Mouse (Mus musculus) small intestine, adult 2 months (tissue): Measurements from ENCODE around the gene Prr13. TPM values are rescaled to one million over a fixed set of nuclear protein-coding genes. Genes with fewer than 3 reads are reported as not detected.

Source experiments
- H3K27ac ChIP-seq: fragments of 200-500 bp; 2 replicates; pipeline ENCODE4 v1.5.1; 2012; ENCODE audit warnings: low read depth, low read length, control low read depth, inconsistent platforms; ENCODE audit not compliant: insufficient read depth
- H3K27me3 ChIP-seq: fragments of 200-500 bp; 2 replicates; pipeline ENCODE4 v1.6.1; 2012; ENCODE audit warnings: mild to moderate bottlenecking, moderate library complexity, low read length, inconsistent platforms; ENCODE audit not compliant: control insufficient read depth, insufficient read depth
- H3K36me3 ChIP-seq: fragments of 200-500 bp; 2 replicates; pipeline ENCODE4 v1.6.1; 2012; ENCODE audit warnings: mild to moderate bottlenecking, low read length, control low read depth, inconsistent platforms; ENCODE audit not compliant: control insufficient read depth, insufficient read depth
- H3K4me1 ChIP-seq: fragments of 200-500 bp; 2 replicates; pipeline ENCODE4 v1.6.1; 2012; ENCODE audit warnings: low read length, inconsistent platforms, mixed read lengths; ENCODE audit not compliant: control insufficient read depth, insufficient read depth, insufficient read length
- H3K4me3 ChIP-seq: fragments of 200-500 bp; 2 replicates; pipeline ENCODE4 v1.5.1; 2012; ENCODE audit warnings: low read depth, mild to moderate bottlenecking, control low read depth, inconsistent platforms, low read length, moderate library complexity
- CTCF ChIP-seq: fragments of 200-500 bp; IDR thresholded peaks from 2 replicates; pipeline ENCODE4 v1.5.1; 2012; ENCODE audit warnings: low read depth, mild to moderate bottlenecking, control low read depth, inconsistent platforms, low read length, moderate library complexity, mixed read lengths; ENCODE audit not compliant: insufficient replicate concordance, insufficient read length; ENCODE audit errors: extremely low read depth
- POLR2A ChIP-seq: fragments of 200-500 bp; IDR thresholded peaks from 2 replicates; pipeline ENCODE4 v1.6.1; 2012; ENCODE audit warnings: low read depth, mild to moderate bottlenecking, control low read depth, inconsistent platforms, low read length, moderate library complexity
- WGBS: fragments of 180-500 bp; shearing (Covaris S2); methylation state at CpG from one replicate; pipeline ENCODE4 v1.1.7; 2018; 5-methylcytosine and 5-hydroxymethylcytosine counted together
- polyA plus RNA-seq: library from polyadenylated mRNA; depleted of rRNA; stranded (reverse); fragments of >200 nt; gene quantifications from 2 replicates; pipeline ENCODE4 v1.2.3, GENCODE M21; 2012

Gene Prr13
- polyA plus RNA-seq, 1 experiment: 585 TPM

- WGBS: 88% methylated on average over 1 of the region's 1 CpGs
- H3K27ac ChIP-seq: no peak within 1 kb of the TSS
- peaks cover 34% of the 10 kb centered on the region for H3K36me3 ChIP-seq
These were observed 44.6 kb downstream of the Prr13 start, which contains the start of gene Gm10337 for GRCm38 (mm10) chr15:102503447-102503846. TSS of gene Gm10337 (plus strand) at chr15:102503722.

GRCm38 (mm10) chr15:102503924-102504782, 45.3 kb downstream of the Prr13 start:
- Histone ChIP-seq H3K27ac (no peak overlapping the region), H3K36me3 (peaks cover 32% of the 10 kb centered on the region), H3K4me3 (no peak overlapping the region), H3K4me1 (peaks cover 15% of the 10 kb centered on the region), H3K27me3 (no peaks in the 10 kb centered on the region)
- no peak for TF ChIP-seq POLR2A
- no peak for TF ChIP-seq CTCF
- 88% methylated on average over 9 of the region's 9 CpGs for WGBS

More at GRCm38 (mm10) chr15:102503447-102503846, 44.6 kb downstream of the Prr13 start, which contains the start of gene Gm10337:
- peaks cover 15% of the 10 kb centered on the region for H3K4me1 ChIP-seq
- H3K27me3 ChIP-seq: no peaks in the 10 kb centered on the region
- no peak within 1 kb of the TSS for H3K4me3 ChIP-seq
- TF ChIP-seq CTCF (no peak), POLR2A (no peak)

GRCm38 (mm10) chr15:102505073-102505769, 46.4 kb downstream of the Prr13 start:
- 66% methylated on average over 12 of the region's 12 CpGs for WGBS
- no peaks in the 10 kb centered on the region for H3K27me3 ChIP-seq
- H3K36me3 ChIP-seq: peaks cover 24% of the 10 kb centered on the region
- H3K4me3 ChIP-seq: no peak overlapping the region
- peaks cover 17% of the 10 kb centered on the region for H3K4me1 ChIP-seq
- H3K27ac ChIP-seq: no peak overlapping the region
- no peak for TF ChIP-seq CTCF
- no peak for TF ChIP-seq POLR2A

GRCm38 (mm10) chr15:102505770-102506463, 47.1 kb downstream of the Prr13 start:
- no peaks in the 10 kb centered on the region for H3K27me3 ChIP-seq
- H3K4me3 ChIP-seq: no peak overlapping the region
- H3K27ac ChIP-seq: no peak overlapping the region
- WGBS: 59% methylated on average over 9 of the region's 9 CpGs
- H3K36me3 ChIP-seq: peaks cover 17% of the 10 kb centered on the region
- peaks cover 23% of the 10 kb centered on the region for H3K4me1 ChIP-seq
- TF ChIP-seq POLR2A (no peak), CTCF (no peak)

GRCm38 (mm10) chr15:102506464-102506830, 47.6 kb downstream of the Prr13 start:
- no peaks in the 10 kb centered on the region for H3K27me3 ChIP-seq
- peaks cover 17% of the 10 kb centered on the region for H3K4me1 ChIP-seq
- H3K27ac ChIP-seq: no peak overlapping the region
- 4% methylated on average over 2 of the region's 2 CpGs for WGBS
- TF ChIP-seq POLR2A: no peak
- no peak for TF ChIP-seq CTCF
- peaks cover 12% of the 10 kb centered on the region for H3K36me3 ChIP-seq
- no peak overlapping the region for H3K4me3 ChIP-seq

GRCm38 (mm10) chr15:102506864-102507263, 48.0 kb downstream of the Prr13 start:
- TF ChIP-seq POLR2A (no peak), CTCF (no peak)
- 91% methylated on average over 1 of the region's 1 CpGs for WGBS
- H3K27ac ChIP-seq: no peak overlapping the region

More at GRCm38 (mm10) chr15:102506864-102507263, 48.0 kb downstream of the Prr13 start:
- Histone ChIP-seq H3K27me3 (no peaks in the 10 kb centered on the region), H3K4me3 (no peak overlapping the region), H3K4me1 (peaks cover 15% of the 10 kb centered on the region), H3K36me3 (peaks cover 12% of the 10 kb centered on the region)
